Mouse (Mus musculus) olfactory bulb, adult 2 months (tissue): ENCODE results near the gene Spop.

Experiments
- CTCF ChIP-seq: fragments of 200-500 bp; IDR thresholded peaks from 2 replicates; pipeline ENCODE4 v1.5.1; 2012; ENCODE audit warnings: low read depth, mild to moderate bottlenecking, low read length, moderate library complexity; ENCODE audit not compliant: insufficient read depth
- POLR2A ChIP-seq: fragments of 200-500 bp; IDR thresholded peaks from 2 replicates; pipeline ENCODE4 v1.6.1; 2012; ENCODE audit warnings: mild to moderate bottlenecking, low read depth, low read length, moderate library complexity; ENCODE audit not compliant: insufficient read depth

- TF ChIP-seq CTCF: no peak
- TF ChIP-seq POLR2A: peak; percentile 29
Measured at GRCm38 (mm10) chr11:95414536-95415161, 769 bp downstream of the Spop start.
